Mouse (Mus musculus) midbrain, postnatal 0 days (tissue): ENCODE results near the gene Olfr266. TPM values are rescaled to one million over a fixed set of nuclear protein-coding genes. Genes with fewer than 3 reads are reported as not detected.

Experiments
- ATAC-seq: fragments of 200-750 bp; cut with Nextera tagmentation; 2 replicates; pipeline ENCODE4 v1.8.0; 2017; ENCODE audit warnings: moderate number of reproducible peaks, mild to moderate bottlenecking, moderate TSS enrichment, moderate library complexity; ENCODE audit not compliant: low FRiP score
- DNase-seq: peaks from one replicate; pipeline ENCODE4 v3.0.0-alpha.2; 2015; ENCODE audit warnings: low spot score
- H3K27ac ChIP-seq: fragments of 300-500 bp; sonication (generic); 2 replicates; pipeline ENCODE4 v1.5.1; 2014; ENCODE audit warnings: low read depth, mild to moderate bottlenecking, low read length, mixed read lengths
- H3K27me3 ChIP-seq: fragments of 300-500 bp; sonication (generic); 2 replicates; pipeline ENCODE4 v1.6.1; 2014; ENCODE audit warnings: low read length, control low read depth, mixed read lengths; ENCODE audit not compliant: insufficient read depth
- H3K36me3 ChIP-seq: fragments of 300-500 bp; sonication (generic); 2 replicates; pipeline ENCODE4 v1.6.1; 2014; ENCODE audit warnings: low read length, control low read depth, mixed read lengths; ENCODE audit not compliant: insufficient read depth
- H3K4me1 ChIP-seq: fragments of 300-500 bp; sonication (generic); 2 replicates; pipeline ENCODE4 v1.6.1; 2014; ENCODE audit warnings: mild to moderate bottlenecking, control low read depth, antibody characterized with exemption, low read length, mixed read lengths; ENCODE audit not compliant: insufficient read depth
- H3K4me2 ChIP-seq: fragments of 300-500 bp; sonication (generic); 2 replicates; pipeline ENCODE4 v1.6.1; 2014; ENCODE audit warnings: low read depth, mild to moderate bottlenecking, low read length, mixed read lengths; ENCODE audit not compliant: poor library complexity, severe bottlenecking
- H3K4me3 ChIP-seq: fragments of 300-500 bp; sonication (generic); 2 replicates; pipeline ENCODE4 v1.5.1; 2014; ENCODE audit warnings: low read depth, mild to moderate bottlenecking, low read length, moderate library complexity
- H3K9ac ChIP-seq: fragments of 300-500 bp; sonication (generic); replicated peaks from 2 replicates; pipeline ENCODE4 v1.6.1; 2014; ENCODE audit warnings: mild to moderate bottlenecking, low read length, moderate library complexity, mixed read lengths; ENCODE audit not compliant: poor library complexity, severe bottlenecking
- H3K9me3 ChIP-seq: fragments of 300-500 bp; sonication (generic); 2 replicates; pipeline ENCODE4 v1.6.1; 2016; ENCODE audit warnings: low read length, control low read depth
- CTCF ChIP-seq: IDR thresholded peaks from 2 replicates; pipeline ENCODE4 v1.5.1; 2016; ENCODE audit warnings: antibody characterized with exemption, mild to moderate bottlenecking
- WGBS: fragments of 180-500 bp; shearing (Covaris S2); extraction: QIAGEN DNeasy Blood & Tissue Kit; methylation state at CpG from one replicate; pipeline ENCODE4 v1.1.7; 2014; 5-methylcytosine and 5-hydroxymethylcytosine counted together
- polyA plus RNA-seq: library from polyadenylated mRNA; unstranded; fragments of >200 nt; fragmentation: Nextera tagmentation; extraction: Ambion mirVana; gene quantifications from 2 replicates; pipeline ENCODE4 v1.2.1, GENCODE M21; 2015
- total RNA-seq: library from RNA; depleted of rRNA; stranded (reverse); fragments of >200 nt; gene quantifications from 2 replicates; pipeline ENCODE4 v1.2.3, GENCODE M21; 2014; rRNA removed

Olfr266 gene
- total RNA-seq (not detected in 2 replicates), polyA plus RNA-seq (not detected in 2 replicates)

DNA sequence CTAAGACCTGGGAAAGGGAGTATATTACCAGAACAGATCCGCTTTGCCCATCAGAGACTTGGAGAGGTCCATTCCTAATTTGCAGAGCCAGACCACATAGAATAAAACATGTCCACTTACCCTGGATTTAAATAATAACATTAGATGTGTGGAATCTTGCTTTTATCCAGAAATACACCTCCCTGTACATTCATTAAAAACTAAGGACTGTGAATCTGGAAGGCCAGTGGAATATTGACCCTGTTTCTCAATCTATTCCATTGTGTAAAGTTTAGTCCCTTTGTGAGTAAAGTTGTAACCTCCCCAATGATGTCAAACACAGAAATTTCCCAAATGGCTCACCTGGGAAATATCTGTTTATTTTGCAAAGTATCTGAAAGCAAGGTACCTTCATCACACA is at the start of gene Olfr266:
Gene Olfr266 (minus strand): TSS at position 101 of the 400 bp plus-strand sequence.
- no peak within 1 kb of the TSS for H3K4me3 ChIP-seq
- no peak within 1 kb of the TSS for H3K4me2 ChIP-seq
- H3K27ac ChIP-seq: no peak within 1 kb of the TSS
- DNase-seq (no peak), ATAC-seq (no peak)
- no peaks in the 10 kb centered on the region for H3K4me1 ChIP-seq
- H3K36me3 ChIP-seq: no peaks in the 10 kb centered on the region
- H3K27me3 ChIP-seq: no peaks in the 10 kb centered on the region
- TF ChIP-seq CTCF: no peak
- WGBS: 88% methylated on average over 1 of the region's 1 CpGs
- H3K9ac ChIP-seq: no peak within 1 kb of the TSS
- no peaks in the 10 kb centered on the region for H3K9me3 ChIP-seq

DNA sequence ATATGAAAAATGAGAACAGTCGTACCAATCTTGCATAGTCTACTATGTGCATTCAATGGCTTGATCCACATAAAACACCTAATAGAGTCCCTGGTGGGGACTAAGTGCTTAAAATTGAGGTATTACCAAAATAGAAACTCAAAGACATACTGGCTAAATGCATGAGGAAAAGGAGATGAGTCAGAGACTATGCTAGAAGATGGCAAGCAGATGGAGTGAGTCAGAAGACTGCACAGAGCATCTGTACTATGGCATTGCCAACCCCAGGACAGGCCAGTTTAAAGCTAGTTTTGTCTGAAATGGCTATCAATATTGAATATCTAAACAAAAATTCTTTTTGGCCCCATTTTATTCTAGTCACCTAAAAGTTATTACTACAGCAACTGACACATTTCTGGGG is 49.5 kb upstream of the Olfr266 start:
- no peak for ATAC-seq

GRCm38 (mm10) chr3:106872893-106873292 is 46.8 kb upstream of the Olfr266 start:
- DNase-seq (no peak), ATAC-seq (no peak)
- H3K9ac ChIP-seq: no peak overlapping the region
- H3K9me3 ChIP-seq: no peaks in the 10 kb centered on the region
- H3K36me3 ChIP-seq: no peaks in the 10 kb centered on the region
- no peak overlapping the region for H3K4me2 ChIP-seq
- no peak for TF ChIP-seq CTCF
- H3K27me3 ChIP-seq: no peaks in the 10 kb centered on the region
- no peak overlapping the region for H3K4me3 ChIP-seq
- H3K4me1 ChIP-seq: no peaks in the 10 kb centered on the region
- no peak overlapping the region for H3K27ac ChIP-seq

More for the DNA sequence above, 49.5 kb upstream of the Olfr266 start:
- Histone ChIP-seq H3K4me3 (no peak overlapping the region), H3K27ac (no peak overlapping the region), H3K9me3 (no peaks in the 10 kb centered on the region), H3K9ac (no peak overlapping the region), H3K27me3 (no peaks in the 10 kb centered on the region), H3K36me3 (no peaks in the 10 kb centered on the region), H3K4me2 (no peak overlapping the region), H3K4me1 (no peaks in the 10 kb centered on the region)
- no peak for TF ChIP-seq CTCF
- WGBS: 95% methylated on average over 1 of the region's 1 CpGs
- DNase-seq: no peak

DNA sequence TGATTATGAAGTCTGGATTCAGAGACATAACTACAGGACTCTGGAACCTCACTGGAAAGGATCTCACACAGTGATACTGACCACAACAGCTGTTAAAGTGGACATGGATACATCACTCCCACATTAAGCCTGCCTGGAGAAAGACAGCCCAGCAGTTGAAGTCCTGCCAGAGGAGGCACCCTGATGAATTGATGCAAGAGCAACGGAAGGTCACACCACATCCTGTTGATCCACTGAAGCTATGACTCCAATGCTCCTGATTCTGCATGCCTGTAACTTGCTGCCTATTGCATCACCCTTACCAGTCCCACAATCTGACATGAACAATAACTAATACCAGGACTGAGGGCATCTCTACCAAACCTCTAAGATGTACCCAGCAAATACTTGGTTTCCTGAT is 6.0 kb upstream of the Olfr266 start:
- no peaks in the 10 kb centered on the region for H3K27me3 ChIP-seq
- no peak overlapping the region for H3K9ac ChIP-seq
- ATAC-seq (no peak), DNase-seq (no peak)
- no peak overlapping the region for H3K4me3 ChIP-seq
- H3K27ac ChIP-seq: no peak overlapping the region
- no peaks in the 10 kb centered on the region for H3K4me1 ChIP-seq
- no peak for TF ChIP-seq CTCF
- 0 out of 2 replicates have a peak, but pooled peaks cover 4% of the 10 kb centered on the region for H3K9me3 ChIP-seq
- no peak overlapping the region for H3K4me2 ChIP-seq
- no peaks in the 10 kb centered on the region for H3K36me3 ChIP-seq
- WGBS: 84% methylated on average over 1 of the region's 1 CpGs

DNA sequence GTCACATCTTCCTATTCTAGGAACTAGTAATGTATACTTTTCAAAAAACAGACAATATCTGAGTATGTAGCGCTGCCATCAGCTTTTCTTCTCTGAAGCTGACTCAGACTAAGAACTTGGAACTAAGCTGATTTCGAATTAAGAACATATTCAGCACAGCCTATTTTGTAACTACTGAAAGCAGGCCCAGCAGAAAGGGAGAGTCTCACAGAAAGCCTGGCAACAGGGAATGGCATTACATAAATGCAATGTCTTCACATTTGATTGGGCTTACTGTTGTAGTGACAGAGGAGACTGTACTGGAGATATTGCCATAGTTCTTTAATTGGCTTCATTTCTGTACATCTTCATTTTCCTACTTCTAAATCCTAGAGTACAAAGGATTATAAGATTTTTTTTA is 8.4 kb downstream of the Olfr266 start:
- no peak for TF ChIP-seq CTCF
- 73% methylated on average over 2 of the region's 2 CpGs for WGBS
- H3K27ac ChIP-seq: no peak overlapping the region
- H3K36me3 ChIP-seq: no peaks in the 10 kb centered on the region
- no peak overlapping the region for H3K9ac ChIP-seq
- H3K9me3 ChIP-seq: no peaks in the 10 kb centered on the region
- no peak overlapping the region for H3K4me3 ChIP-seq
- DNase-seq: no peak
- no peaks in the 10 kb centered on the region for H3K27me3 ChIP-seq
- no peak for ATAC-seq
- H3K4me2 ChIP-seq: no peak overlapping the region
- no peaks in the 10 kb centered on the region for H3K4me1 ChIP-seq

DNA sequence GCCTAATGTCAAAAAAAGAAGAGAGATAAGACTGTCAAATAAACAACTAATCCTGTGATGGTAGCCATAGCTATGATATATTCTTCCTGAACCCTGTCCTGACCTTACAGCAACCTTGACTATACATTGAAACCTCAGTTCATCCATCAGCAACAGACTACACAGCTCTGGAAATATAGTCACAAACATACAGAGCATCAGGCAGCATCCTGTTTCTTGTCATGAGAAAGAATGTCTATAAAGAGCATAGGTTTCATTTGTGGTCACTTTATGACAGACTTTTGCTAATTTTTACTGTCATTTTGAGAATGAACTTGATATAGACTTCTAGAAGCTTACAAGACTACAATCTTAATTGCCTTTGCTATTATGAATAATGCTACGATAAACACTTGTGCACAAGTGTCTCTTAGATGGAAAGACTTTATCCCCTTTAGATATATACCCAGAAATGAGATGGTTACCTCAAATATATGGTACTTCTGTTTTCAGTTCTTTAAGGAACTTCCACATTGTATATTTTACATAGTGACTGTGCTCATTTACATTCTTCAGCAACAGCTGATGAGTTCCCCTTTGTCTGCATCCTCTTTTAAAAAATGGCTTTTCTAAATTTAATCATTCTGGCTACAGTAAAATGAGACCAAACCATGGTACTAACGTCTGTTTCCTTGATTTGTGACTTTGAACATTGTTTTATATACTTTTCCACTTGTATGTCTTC is 17.0 kb downstream of the Olfr266 start:
- Histone ChIP-seq H3K4me3 (no peak overlapping the region), H3K9me3 (no peaks in the 10 kb centered on the region; the same call in 1 of the 2 replicates), H3K4me1 (no peaks in the 10 kb centered on the region), H3K36me3 (no peaks in the 10 kb centered on the region), H3K9ac (no peak overlapping the region), H3K4me2 (no peak overlapping the region), H3K27ac (no peak overlapping the region), H3K27me3 (no peaks in the 10 kb centered on the region)
- no peak for DNase-seq
- no peak for ATAC-seq
- no peak for TF ChIP-seq CTCF
- WGBS: 61% methylated on average over 2 of the region's 2 CpGs
